Mouse (Mus musculus) kidney, postnatal 10 days (tissue): Measurements from ENCODE around the gene Srcin1.

Experiments
- DNase-seq: peaks from one replicate; pipeline ENCODE4 v3.0.0; 2021; ENCODE audit warnings: mixed read lengths

Srcin1 gene

DNA sequence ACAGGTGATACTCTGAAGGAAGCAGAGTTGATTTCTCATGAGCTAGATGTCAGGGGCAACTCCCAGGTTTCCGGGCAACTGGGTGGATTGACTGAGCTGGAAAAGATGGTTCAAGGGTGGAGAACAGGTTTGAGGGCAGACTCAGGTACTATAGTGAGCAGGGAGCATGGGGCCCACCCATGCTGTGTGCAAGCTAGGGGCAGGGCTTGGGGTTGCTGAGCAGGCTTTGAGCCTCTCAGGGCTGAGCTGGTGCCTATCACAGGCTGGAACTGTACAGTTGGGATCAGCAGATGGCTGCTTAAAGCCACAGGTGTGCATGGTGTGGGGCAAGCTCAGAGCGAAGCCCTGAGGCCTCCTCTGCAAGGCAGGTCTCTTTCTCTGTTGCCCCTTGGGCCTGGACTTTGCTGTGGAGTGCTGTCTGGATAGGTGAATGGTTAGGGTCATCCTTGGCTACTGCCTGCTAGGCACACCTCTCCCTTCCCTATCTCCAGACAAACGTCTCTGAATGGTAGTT lies 114.6 kb downstream of the Srcin1 start:
- no peak for DNase-seq
